Mouse (Mus musculus) neural tube, embryonic 12.5 days (tissue): ENCODE results near the gene Sars2. TPM values are rescaled to one million over a fixed set of nuclear protein-coding genes. Genes with fewer than 3 reads are reported as not detected.

ENCODE experiments used
- ATAC-seq: fragments of 200-750 bp; cut with Nextera tagmentation; 2 replicates; pipeline ENCODE4 v1.8.0; 2017; ENCODE audit warnings: low read depth, mild to moderate bottlenecking, moderate TSS enrichment, moderate library complexity; ENCODE audit not compliant: low FRiP score
- H3K27ac ChIP-seq: fragments of 300-500 bp; sonication (generic); 2 replicates; pipeline ENCODE4 v1.5.1; 2016
- H3K27me3 ChIP-seq: fragments of 300-500 bp; sonication (generic); replicated peaks from 2 replicates; pipeline ENCODE4 v1.6.1; 2016; ENCODE audit warnings: mild to moderate bottlenecking
- H3K36me3 ChIP-seq: fragments of 300-500 bp; sonication (generic); 2 replicates; pipeline ENCODE4 v1.6.1; 2016; ENCODE audit warnings: mild to moderate bottlenecking
- H3K4me1 ChIP-seq: fragments of 300-500 bp; sonication (generic); 2 replicates; pipeline ENCODE4 v1.6.1; 2016
- H3K4me2 ChIP-seq: fragments of 300-500 bp; sonication (generic); replicated peaks from 2 replicates; pipeline ENCODE4 v1.6.1; 2016; ENCODE audit warnings: mild to moderate bottlenecking
- H3K4me3 ChIP-seq: fragments of 300-500 bp; sonication (generic); 2 replicates; pipeline ENCODE4 v1.5.1; 2016
- H3K9ac ChIP-seq: fragments of 300-500 bp; sonication (generic); 2 replicates; pipeline ENCODE4 v1.6.1; 2016; ENCODE audit warnings: mild to moderate bottlenecking
- H3K9me3 ChIP-seq: fragments of 300-500 bp; sonication (generic); 2 replicates; pipeline ENCODE4 v1.6.1; 2016; ENCODE audit warnings: mild to moderate bottlenecking
- WGBS: fragments of 180-500 bp; shearing (Covaris S2); methylation state at CpG from one replicate; pipeline ENCODE4 v1.1.7; 2016; 5-methylcytosine and 5-hydroxymethylcytosine counted together
- polyA plus RNA-seq: library from polyadenylated mRNA; unstranded; fragments of >200 nt; fragmentation: Nextera tagmentation; extraction: Ambion mirVana; gene quantifications from 2 replicates; pipeline ENCODE4 v1.2.1, GENCODE M21; 2016

Gene Sars2
- polyA plus RNA-seq, 1 experiment from 2014 or later, result 32.0 TPM

GRCm38 (mm10) chr7:28766910-28767309 lies 25.1 kb downstream of the Sars2 start:
- ATAC-seq, result peak; percentile 39

GRCm38 (mm10) chr7:28767462-28767965 lies 25.7 kb downstream of the Sars2 start, which contains the start of gene Nfkbib:
TSS of gene Nfkbib (minus strand) at chr7:28767512.
- no peak for ATAC-seq

More at GRCm38 (mm10) chr7:28766910-28767309, 25.1 kb downstream of the Sars2 start:
- Histone ChIP-seq H3K27ac (no peak overlapping the region), H3K9ac (peak overlapping the region; percentile 67), H3K27me3 (no peaks in the 10 kb centered on the region), H3K4me2 (peak overlapping the region; percentile 73), H3K9me3 (no peaks in the 10 kb centered on the region), H3K36me3 (peaks cover 8% of the 10 kb centered on the region), H3K4me1 (peaks cover 25% of the 10 kb centered on the region), H3K4me3 (peak overlapping the region; percentile 81)
- WGBS, result 6% methylated on average over 14 of the region's 14 CpGs

GRCm38 (mm10) chr7:28769414-28769958 lies 27.7 kb downstream of the Sars2 start:
- Histone ChIP-seq H3K36me3 (peaks cover 13% of the 10 kb centered on the region), H3K27ac (no peak overlapping the region), H3K9me3 (no peaks in the 10 kb centered on the region), H3K27me3 (no peaks in the 10 kb centered on the region), H3K4me1 (peaks cover 39% of the 10 kb centered on the region), H3K9ac (no peak overlapping the region), H3K4me3 (no peak overlapping the region), H3K4me2 (no peak overlapping the region)
- no peak for ATAC-seq
- WGBS, result 95% methylated on average over 9 of the region's 9 CpGs

More at GRCm38 (mm10) chr7:28767462-28767965, 25.7 kb downstream of the Sars2 start, which contains the start of gene Nfkbib:
- peaks cover 25% of the 10 kb centered on the region for H3K4me1 ChIP-seq
- peak within 1 kb of the TSS; percentile 73 for H3K4me2 ChIP-seq
- no peaks in the 10 kb centered on the region for H3K9me3 ChIP-seq
- 67% methylated on average over 7 of the region's 7 CpGs for WGBS
- H3K27ac ChIP-seq, result no peak within 1 kb of the TSS
- no peaks in the 10 kb centered on the region for H3K27me3 ChIP-seq
- peak within 1 kb of the TSS; percentile 81 for H3K4me3 ChIP-seq
- peak within 1 kb of the TSS; percentile 67 for H3K9ac ChIP-seq
- 0 out of 2 replicates have a peak, but pooled peaks cover 5% of the 10 kb centered on the region for H3K36me3 ChIP-seq

- Histone ChIP-seq H3K9ac (no peak overlapping the region), H3K36me3 (peaks cover 14% of the 10 kb centered on the region), H3K9me3 (no peaks in the 10 kb centered on the region), H3K27me3 (no peaks in the 10 kb centered on the region), H3K4me3 (no peak overlapping the region), H3K4me2 (no peak overlapping the region), H3K4me1 (peaks cover 36% of the 10 kb centered on the region), H3K27ac (no peak overlapping the region)
- no peak for ATAC-seq
- WGBS, result 82% methylated on average over 3 of the region's 3 CpGs
Observed at GRCm38 (mm10) chr7:28770309-28770708, 28.5 kb downstream of the Sars2 start.

- Histone ChIP-seq H3K27me3 (no peaks in the 10 kb centered on the region), H3K9ac (no peak overlapping the region), H3K4me2 (no peak overlapping the region), H3K36me3 (peaks cover 14% of the 10 kb centered on the region), H3K4me3 (no peak overlapping the region), H3K27ac (no peak overlapping the region), H3K4me1 (peaks cover 30% of the 10 kb centered on the region), H3K9me3 (no peaks in the 10 kb centered on the region)
- ATAC-seq, result no peak
- 89% methylated on average over 11 of the region's 11 CpGs for WGBS
Observed at GRCm38 (mm10) chr7:28771867-28772266, 30.1 kb downstream of the Sars2 start.

GRCm38 (mm10) chr7:28773163-28773562 lies 31.4 kb downstream of the Sars2 start:
- H3K27me3 ChIP-seq, result no peaks in the 10 kb centered on the region
- no peak overlapping the region for H3K4me2 ChIP-seq
- no peak overlapping the region for H3K4me3 ChIP-seq
- H3K4me1 ChIP-seq, result peaks cover 18% of the 10 kb centered on the region
- no peak for ATAC-seq
- H3K9ac ChIP-seq, result no peak overlapping the region
- H3K27ac ChIP-seq, result no peak overlapping the region
- H3K36me3 ChIP-seq, result peaks cover 14% of the 10 kb centered on the region
- 79% methylated on average over 3 of the region's 3 CpGs for WGBS
- H3K9me3 ChIP-seq, result no peaks in the 10 kb centered on the region

- Histone ChIP-seq H3K9ac (no peak overlapping the region), H3K36me3 (peaks cover 18% of the 10 kb centered on the region), H3K4me2 (no peak overlapping the region), H3K4me3 (no peak overlapping the region), H3K4me1 (peaks cover 14% of the 10 kb centered on the region), H3K27me3 (no peaks in the 10 kb centered on the region), H3K27ac (0 out of 2 replicates have a peak overlapping the region, but pooled peaks have one; percentile 15), H3K9me3 (no peaks in the 10 kb centered on the region)
- 51% methylated on average over 12 of the region's 12 CpGs for WGBS
- peak; percentile 56; the same call in 1 of the 2 replicates for ATAC-seq
Observed at GRCm38 (mm10) chr7:28774164-28774563, 32.4 kb downstream of the Sars2 start.

GRCm38 (mm10) chr7:28775129-28775528 lies 33.3 kb downstream of the Sars2 start:
- 81% methylated on average over 7 of the region's 7 CpGs for WGBS

GRCm38 (mm10) chr7:28778825-28779224 lies 37.0 kb downstream of the Sars2 start:
- Histone ChIP-seq H3K9me3 (no peaks in the 10 kb centered on the region), H3K36me3 (peaks cover 22% of the 10 kb centered on the region), H3K4me3 (no peak overlapping the region), H3K27ac (no peak overlapping the region), H3K4me1 (peaks cover 9% of the 10 kb centered on the region), H3K27me3 (no peaks in the 10 kb centered on the region), H3K4me2 (no peak overlapping the region), H3K9ac (no peak overlapping the region)
- 88% methylated on average over 9 of the region's 9 CpGs for WGBS
- no peak for ATAC-seq

More at GRCm38 (mm10) chr7:28775129-28775528, 33.3 kb downstream of the Sars2 start:
- no peak overlapping the region for H3K9ac ChIP-seq
- H3K27me3 ChIP-seq, result no peaks in the 10 kb centered on the region
- peaks cover 15% of the 10 kb centered on the region for H3K4me1 ChIP-seq
- no peak for ATAC-seq
- no peak overlapping the region for H3K4me3 ChIP-seq
- no peak overlapping the region for H3K27ac ChIP-seq
- H3K36me3 ChIP-seq, result peaks cover 18% of the 10 kb centered on the region
- H3K9me3 ChIP-seq, result no peaks in the 10 kb centered on the region
- no peak overlapping the region for H3K4me2 ChIP-seq

GRCm38 (mm10) chr7:28780067-28780658 lies 38.4 kb downstream of the Sars2 start:
- Histone ChIP-seq H3K4me2 (no peak overlapping the region), H3K36me3 (peaks cover 18% of the 10 kb centered on the region), H3K4me1 (peaks cover 3% of the 10 kb centered on the region), H3K27me3 (no peaks in the 10 kb centered on the region), H3K9ac (no peak overlapping the region), H3K4me3 (no peak overlapping the region), H3K27ac (no peak overlapping the region), H3K9me3 (no peaks in the 10 kb centered on the region)
- 49% methylated on average over 6 of the region's 6 CpGs for WGBS
- ATAC-seq, result 0 out of 2 replicates have a peak, but pooled peaks have one; percentile 41

- ATAC-seq, result no peak
- H3K9me3 ChIP-seq, result no peaks in the 10 kb centered on the region
- H3K4me2 ChIP-seq, result no peak overlapping the region
- H3K27me3 ChIP-seq, result no peaks in the 10 kb centered on the region
- peaks cover 3% of the 10 kb centered on the region for H3K4me1 ChIP-seq
- no peak overlapping the region for H3K9ac ChIP-seq
- H3K27ac ChIP-seq, result no peak overlapping the region
- no peak overlapping the region for H3K4me3 ChIP-seq
- 91% methylated on average over 7 of the region's 7 CpGs for WGBS
- H3K36me3 ChIP-seq, result peaks cover 21% of the 10 kb centered on the region
Observed at GRCm38 (mm10) chr7:28780857-28781256, 39.1 kb downstream of the Sars2 start.

GRCm38 (mm10) chr7:28781261-28781663 lies 39.5 kb downstream of the Sars2 start:
- Histone ChIP-seq H3K9me3 (no peaks in the 10 kb centered on the region), H3K9ac (no peak overlapping the region), H3K4me3 (no peak overlapping the region), H3K4me1 (peaks cover 3% of the 10 kb centered on the region), H3K36me3 (peaks cover 25% of the 10 kb centered on the region), H3K27me3 (no peaks in the 10 kb centered on the region), H3K27ac (no peak overlapping the region), H3K4me2 (no peak overlapping the region)
- 92% methylated on average over 8 of the region's 8 CpGs for WGBS
- ATAC-seq, result no peak
